Mouse (Mus musculus) G1E (cell line): ENCODE measurements around the gene Ccdc144b.

Experiments used
- CTCF ChIP-seq: IDR thresholded peaks from 2 replicates; pipeline ENCODE4 v1.5.1; 2012; ENCODE audit warnings: low read depth, low read length, inconsistent platforms, mixed read lengths
- GATA2 ChIP-seq: IDR thresholded peaks from 2 replicates; pipeline ENCODE4 v1.6.1; 2012; ENCODE audit warnings: low read depth, low read length, inconsistent platforms, borderline replicate concordance

DNA sequence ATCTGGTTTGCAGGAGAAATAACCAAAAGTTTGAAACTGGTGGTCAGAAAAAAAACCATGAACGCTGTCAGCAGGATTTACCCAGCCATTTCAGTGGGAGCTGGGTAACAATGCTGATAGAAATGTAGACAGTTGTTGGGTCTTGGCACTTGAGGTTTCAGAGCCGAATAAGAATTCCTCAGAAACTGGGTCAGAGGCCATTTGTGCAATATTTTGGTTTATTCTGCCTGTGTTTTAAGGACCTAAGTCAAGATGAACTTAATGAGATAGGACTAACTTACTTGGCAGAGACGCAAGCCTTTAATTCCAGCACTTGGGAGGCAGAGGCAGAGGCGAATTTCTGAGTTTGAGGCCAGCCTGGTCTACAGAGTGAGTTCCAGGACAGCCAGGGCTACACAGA is 8.3 kb downstream of the Ccdc144b start:
- TF ChIP-seq CTCF = no peak
- TF ChIP-seq GATA2 = no peak
